Mouse (Mus musculus): ENCODE measurements around the gene Polm.

Polm gene

GRCm38 (mm10) chr11:5837251-5838246 lies at the start of gene Polm:
Polm (minus strand) TSS chr11:5838016.
- in situ Hi-C loops (cut with MboI, MseI) = no loop called here

- in situ Hi-C loops (cut with MboI, MseI) = no loop called here
Observed at GRCm38 (mm10) chr11:5887250-5887649, 49.4 kb upstream of the Polm start.

DNA sequence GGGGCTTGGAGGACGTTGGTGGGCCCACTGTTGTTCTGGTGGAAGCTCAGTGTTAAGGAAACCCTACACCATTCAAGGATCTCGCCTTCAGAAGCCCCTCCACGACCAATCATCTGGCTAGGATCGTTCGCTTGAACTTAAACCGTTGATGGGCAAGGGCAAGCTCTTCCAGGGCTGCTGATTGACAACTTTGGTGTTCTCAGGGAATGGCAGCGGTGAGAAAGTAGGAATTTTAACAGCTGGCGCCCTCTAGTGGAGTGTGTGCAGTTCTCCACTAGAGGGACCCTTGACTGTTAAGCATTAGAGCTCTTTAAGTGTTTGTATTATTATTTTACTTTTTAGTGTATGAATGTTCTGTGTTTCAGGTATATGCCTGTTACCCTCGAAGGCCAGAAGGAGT lies 48.4 kb upstream of the Polm start:
- in situ Hi-C loops (cut with MboI, MseI) = no loop called here

DNA sequence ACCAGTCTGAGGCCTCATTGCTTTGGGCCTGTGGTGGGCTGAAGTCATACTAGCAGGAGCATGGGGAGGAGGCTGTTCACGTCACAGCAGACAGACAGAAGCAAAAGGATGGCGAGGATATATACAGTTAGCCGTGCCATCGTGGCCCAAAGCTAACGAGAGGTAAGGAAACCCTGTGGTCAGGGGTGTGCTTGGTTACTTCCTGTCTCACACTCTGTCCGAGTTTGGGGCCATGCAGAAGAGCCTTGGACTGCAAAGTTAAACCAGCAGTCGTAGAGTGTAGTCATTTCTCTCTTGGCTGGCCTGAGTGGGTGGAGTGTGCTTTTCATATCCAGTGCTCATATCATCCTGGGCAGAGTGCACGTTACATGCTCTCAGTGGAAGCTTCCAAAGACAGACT lies 44.7 kb upstream of the Polm start:
- in situ Hi-C loops (cut with MboI, MseI) = no loop called here

DNA sequence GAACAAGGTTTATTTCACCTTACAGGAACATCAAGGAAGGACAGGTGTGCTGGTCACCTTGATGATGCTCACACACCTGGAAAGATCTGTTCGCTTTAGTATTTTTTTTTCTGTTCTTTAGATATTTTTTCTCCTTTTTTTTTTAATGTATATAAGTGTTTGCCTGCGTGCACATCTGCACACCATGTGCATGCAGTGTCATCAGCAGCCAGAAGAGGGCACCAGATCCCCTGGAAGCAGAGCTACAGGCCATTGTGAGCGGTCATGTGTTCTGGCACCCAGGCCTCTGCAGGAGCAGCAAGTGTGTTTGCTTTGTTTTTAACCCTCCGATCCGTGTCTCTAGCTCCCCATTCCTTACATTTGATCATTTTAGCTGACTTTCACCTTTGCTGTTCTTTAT lies 42.1 kb upstream of the Polm start:
- in situ Hi-C loops (cut with MboI, MseI) = no loop called here

GRCm38 (mm10) chr11:5878661-5879060 lies 40.8 kb upstream of the Polm start:
- in situ Hi-C loops (cut with MboI, MseI) = no loop called here

DNA sequence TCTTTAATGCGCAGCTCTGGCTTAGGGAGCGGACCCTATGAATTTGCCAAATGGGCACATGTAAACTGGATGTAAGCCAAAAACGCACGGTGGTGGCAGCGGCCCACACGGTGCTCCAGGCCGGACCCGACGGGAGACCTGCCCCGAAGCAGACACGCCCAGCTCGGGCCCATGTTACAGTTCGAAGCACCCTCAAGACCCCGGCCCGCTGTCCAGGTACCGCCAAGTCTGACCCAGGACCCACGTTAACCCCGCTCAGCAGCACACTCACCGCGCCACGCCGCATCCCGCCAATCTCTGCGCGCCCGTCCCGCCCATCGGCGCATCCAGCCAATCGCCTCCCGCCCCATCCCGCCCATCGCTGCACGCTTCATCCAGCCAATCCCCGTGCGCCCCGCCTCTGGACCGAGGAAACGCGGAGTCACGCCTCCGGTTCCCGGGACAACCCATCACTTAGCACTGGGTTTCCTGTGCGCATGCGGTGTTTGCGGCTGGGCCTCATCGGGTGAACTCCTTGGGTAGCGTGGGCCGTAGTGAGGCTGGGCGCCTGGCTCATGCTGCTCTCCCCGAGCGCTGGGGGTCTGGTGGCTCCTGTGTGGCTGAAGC lies 40.2 kb upstream of the Polm start, which contains the start of gene Pold2:
Pold2 (minus strand) TSS at position 372 of the 606 bp plus-strand sequence.
- in situ Hi-C loops (cut with MboI, MseI) = no loop called here

GRCm38 (mm10) chr11:5877421-5877820 lies 39.6 kb upstream of the Polm start:
- in situ Hi-C loops (cut with MboI, MseI) = no loop called here

- in situ Hi-C loops (cut with MboI, MseI) = loop anchor here (5.0 kb wide), 1 partner anchor 76 kb away; no protein-coding TSS in a partner anchor
Observed at GRCm38 (mm10) chr11:5873192-5873591, 35.4 kb upstream of the Polm start.

DNA sequence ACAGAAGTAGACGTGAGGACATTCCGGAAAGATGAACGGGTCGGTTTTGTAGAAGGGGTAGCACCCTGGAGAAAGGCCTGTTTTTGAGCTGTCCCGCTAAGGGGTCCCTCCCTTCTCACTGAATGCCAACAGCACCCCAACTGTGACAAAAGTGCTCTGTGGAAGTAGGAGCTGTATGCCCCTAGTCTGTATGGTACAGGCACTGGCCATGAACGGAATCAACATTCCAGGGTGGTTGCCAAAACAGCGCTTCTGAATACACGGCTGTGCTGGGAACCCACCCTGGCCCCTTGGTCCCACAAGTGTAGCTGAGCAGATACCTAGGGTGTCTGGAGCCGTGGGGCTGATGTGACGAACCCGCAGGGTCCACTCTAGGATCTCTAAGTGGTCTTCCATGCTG lies 34.9 kb upstream of the Polm start:
- in situ Hi-C loops (cut with MboI, MseI) = loop anchor here (5.0 kb wide), 1 partner anchor 75 kb away; no protein-coding TSS in a partner anchor

DNA sequence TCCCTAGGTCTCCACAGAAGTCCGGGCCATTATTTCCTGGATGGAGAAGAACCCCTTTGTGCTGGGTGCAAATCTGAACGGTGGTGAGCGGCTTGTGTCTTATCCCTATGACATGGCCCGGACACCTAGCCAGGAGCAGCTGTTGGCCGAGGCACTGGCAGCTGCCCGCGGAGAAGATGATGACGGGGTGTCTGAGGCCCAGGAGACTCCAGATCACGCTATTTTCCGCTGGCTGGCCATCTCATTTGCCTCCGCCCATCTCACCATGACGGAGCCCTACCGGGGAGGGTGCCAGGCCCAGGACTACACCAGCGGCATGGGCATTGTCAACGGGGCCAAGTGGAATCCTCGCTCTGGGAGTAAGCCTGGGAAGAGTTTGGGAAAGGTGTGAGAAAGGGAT lies 32.3 kb upstream of the Polm start:
- in situ Hi-C loops (cut with MboI, MseI) = loop anchor here (5.0 kb wide), 1 partner anchor 73 kb away; no protein-coding TSS in a partner anchor

- in situ Hi-C loops (cut with MboI, MseI) = no loop called here
Observed at GRCm38 (mm10) chr11:5869331-5869730, 31.5 kb upstream of the Polm start.

- in situ Hi-C loops (cut with MboI, MseI) = no loop called here
Observed at GRCm38 (mm10) chr11:5868324-5868723, 30.5 kb upstream of the Polm start.

DNA sequence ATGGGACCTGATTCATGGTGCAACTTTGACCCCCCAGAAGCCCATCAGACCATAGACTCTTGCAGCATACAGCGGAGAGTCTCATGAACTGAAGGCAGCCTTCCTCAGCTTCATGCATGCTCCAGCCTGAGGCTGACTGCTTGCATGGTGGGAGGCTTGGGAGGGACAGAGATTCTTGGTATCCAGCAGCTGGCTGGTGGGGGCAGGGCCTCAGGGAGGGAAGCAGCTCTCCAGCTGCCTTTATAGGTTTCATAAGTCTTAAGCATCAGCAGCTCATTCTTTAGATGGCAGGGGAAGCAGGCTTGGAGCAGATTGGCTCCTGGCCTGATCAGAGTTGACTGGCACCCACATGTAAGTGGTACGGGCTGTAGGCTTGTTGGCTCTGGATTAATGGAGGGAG lies 29.4 kb upstream of the Polm start:
- in situ Hi-C loops (cut with MboI, MseI) = no loop called here

DNA sequence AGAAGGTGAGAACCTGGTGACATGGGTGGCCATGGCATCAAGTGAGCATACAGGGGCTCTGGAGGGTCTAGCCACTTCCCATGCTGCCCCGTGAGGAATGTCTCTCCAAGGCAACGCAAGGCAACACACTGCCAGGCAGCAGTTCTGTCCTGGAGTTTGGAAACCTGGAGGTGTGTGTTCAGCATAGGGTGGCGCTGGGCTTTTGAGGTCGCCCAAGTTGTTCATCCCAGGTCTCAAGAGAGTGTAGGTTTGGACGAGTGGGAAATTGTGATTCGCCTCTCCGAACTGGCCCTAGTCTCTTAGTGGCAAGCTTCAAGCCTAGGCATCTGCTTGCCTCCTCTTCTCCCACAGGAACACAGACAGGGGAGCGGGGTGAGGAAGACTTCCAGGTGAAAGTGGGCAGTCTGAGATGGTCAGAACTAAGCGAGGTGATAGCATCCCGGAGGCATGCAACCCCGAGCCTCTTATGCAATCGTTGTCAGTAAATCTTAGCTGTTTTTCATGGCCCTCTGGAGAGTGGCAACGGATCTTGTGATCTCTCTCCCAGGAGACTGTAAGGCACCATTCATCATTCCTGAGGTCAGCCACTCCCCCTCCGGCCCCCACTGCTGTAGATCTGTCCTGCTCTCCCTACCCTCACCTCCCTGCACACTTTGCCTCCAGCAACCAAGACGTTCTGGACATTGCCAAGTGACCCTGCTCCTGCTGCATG lies 24.7 kb upstream of the Polm start:
- in situ Hi-C loops (cut with MboI, MseI) = no loop called here

DNA sequence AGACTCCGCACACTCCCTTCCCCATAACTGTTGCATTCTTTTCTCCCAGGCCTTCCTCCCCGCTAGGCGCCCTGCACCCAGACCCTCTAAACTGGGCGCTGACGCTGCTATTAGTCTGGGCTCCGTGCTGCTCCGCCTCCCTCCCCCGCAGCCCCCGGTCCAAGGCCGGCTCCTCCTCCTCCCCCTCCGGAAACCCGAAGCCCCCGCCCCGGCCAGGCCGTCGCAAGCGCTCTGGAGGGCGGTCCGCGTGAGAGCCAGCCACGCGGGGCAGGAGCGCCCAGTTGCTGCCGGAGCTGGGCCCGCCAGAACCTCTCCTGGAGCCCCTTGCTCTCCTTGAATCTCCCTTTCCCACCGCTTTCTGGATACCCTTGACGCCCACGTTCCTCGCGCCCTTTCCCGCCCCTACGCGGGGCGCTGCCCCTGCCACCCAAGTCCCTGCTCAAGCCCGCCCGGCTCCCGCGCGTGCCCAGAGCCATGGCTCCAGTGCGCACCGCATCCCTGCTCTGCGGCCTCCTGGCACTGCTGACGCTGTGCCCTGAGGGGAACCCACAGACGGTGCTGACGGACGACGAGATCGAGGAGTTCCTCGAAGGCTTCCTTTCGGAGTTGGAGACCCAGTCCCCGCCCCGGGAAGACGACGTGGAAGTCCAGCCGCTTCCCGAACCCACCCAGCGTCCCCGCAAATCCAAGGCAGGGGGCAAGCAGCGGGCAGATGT lies 24.0 kb upstream of the Polm start, which contains the start of gene Aebp1:
Aebp1 (plus strand) TSS at position 270 of the 716 bp plus-strand sequence.
- in situ Hi-C loops (cut with MboI, MseI) = no loop called here

DNA sequence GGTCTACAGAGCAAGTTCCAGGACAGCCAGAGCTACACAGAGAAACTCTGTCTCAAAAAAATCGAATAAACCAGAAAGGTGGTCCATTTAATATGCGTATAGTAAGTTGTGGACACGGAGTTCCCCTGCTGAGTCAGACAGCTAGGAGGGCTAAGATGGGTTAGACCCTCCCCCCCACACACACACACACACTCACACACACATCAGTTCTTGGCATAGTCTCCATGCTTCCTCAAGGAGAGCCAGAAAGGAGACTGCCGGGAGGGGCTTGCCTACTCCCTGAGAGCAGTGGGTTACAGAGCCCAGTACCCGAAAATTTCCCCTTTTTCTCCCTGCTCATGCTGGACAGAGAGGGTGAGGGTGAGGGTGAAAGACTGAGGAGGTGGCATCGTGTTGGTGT lies 22.8 kb upstream of the Polm start:
- in situ Hi-C loops (cut with MboI, MseI) = no loop called here

DNA sequence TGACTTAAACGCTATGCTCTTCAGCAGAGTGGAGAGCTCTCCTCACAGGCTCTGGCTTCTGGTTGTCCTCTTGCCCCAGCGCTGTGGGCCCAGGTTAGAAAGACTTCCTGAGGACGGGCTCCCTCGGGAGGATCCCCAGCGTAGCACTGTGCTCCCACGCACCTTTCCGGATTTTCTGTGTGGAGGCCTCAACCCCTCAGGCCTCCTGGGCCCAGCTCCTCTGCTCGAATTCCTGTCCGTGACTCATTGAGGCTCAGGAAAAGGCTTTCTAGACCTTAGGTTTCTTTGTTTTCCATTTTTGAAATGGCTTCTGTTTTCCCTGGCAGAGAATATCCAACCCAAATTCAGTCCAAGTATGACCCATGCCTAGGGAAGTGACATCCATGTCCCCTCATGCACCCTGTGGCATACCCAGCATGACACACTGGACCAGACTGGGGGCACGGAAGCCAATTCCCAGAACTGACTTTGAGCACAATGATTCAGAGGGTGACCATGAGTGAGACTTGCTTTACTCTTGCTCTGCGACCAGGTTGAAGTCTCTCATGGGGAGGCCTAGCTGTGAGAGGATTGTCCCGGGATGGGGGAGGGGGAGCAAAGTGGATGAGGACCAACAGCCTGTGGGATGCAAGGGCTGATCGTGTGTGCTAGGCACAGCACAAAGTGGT lies 22.2 kb upstream of the Polm start:
- in situ Hi-C loops (cut with MboI, MseI) = no loop called here

GRCm38 (mm10) chr11:5858723-5859122 lies 20.9 kb upstream of the Polm start:
- in situ Hi-C loops (cut with MboI, MseI) = no loop called here

GRCm38 (mm10) chr11:5856479-5857130 lies 18.8 kb upstream of the Polm start:
- in situ Hi-C loops (cut with MboI, MseI) = no loop called here

Measured in regulatory T cell (primary cell).